Mouse (Mus musculus) limb, embryonic 13.5 days (tissue): ENCODE measurements around the gene Fanci. TPM values are rescaled to one million over a fixed set of nuclear protein-coding genes. Genes with fewer than 3 reads are reported as not detected.

ENCODE experiments used
- ATAC-seq: fragments of 200-750 bp; cut with Nextera tagmentation; 2 replicates; pipeline ENCODE4 v1.8.0; 2017; ENCODE audit warnings: low read depth, moderate number of reproducible peaks, moderate TSS enrichment; ENCODE audit not compliant: low FRiP score
- H3K27ac ChIP-seq: fragments of 300-500 bp; sonication (generic); 2 replicates; pipeline ENCODE4 v1.5.1; 2015; ENCODE audit warnings: inconsistent platforms, mild to moderate bottlenecking, moderate library complexity
- H3K27me3 ChIP-seq: fragments of 300-500 bp; sonication (generic); 2 replicates; pipeline ENCODE4 v1.6.1; 2015; ENCODE audit warnings: mild to moderate bottlenecking, inconsistent platforms
- H3K36me3 ChIP-seq: fragments of 300-500 bp; sonication (generic); 2 replicates; pipeline ENCODE4 v1.6.1; 2015; ENCODE audit warnings: inconsistent platforms, mild to moderate bottlenecking, moderate library complexity
- H3K4me1 ChIP-seq: fragments of 300-500 bp; sonication (generic); 2 replicates; pipeline ENCODE4 v1.6.1; 2015; ENCODE audit warnings: inconsistent platforms
- H3K4me2 ChIP-seq: fragments of 300-500 bp; sonication (generic); replicated peaks from 2 replicates; pipeline ENCODE4 v1.6.1; 2015; ENCODE audit warnings: inconsistent platforms, mild to moderate bottlenecking, moderate library complexity
- H3K4me3 ChIP-seq: fragments of 300-500 bp; sonication (generic); 2 replicates; pipeline ENCODE4 v1.5.1; 2015; ENCODE audit warnings: moderate library complexity, mild to moderate bottlenecking, inconsistent platforms
- H3K9ac ChIP-seq: fragments of 300-500 bp; sonication (generic); 2 replicates; pipeline ENCODE4 v1.6.1; 2015; ENCODE audit warnings: mild to moderate bottlenecking, inconsistent platforms
- H3K9me3 ChIP-seq: fragments of 300-500 bp; sonication (generic); 2 replicates; pipeline ENCODE4 v1.6.1; 2016; ENCODE audit warnings: inconsistent platforms
- WGBS: fragments of 180-500 bp; shearing (Covaris S2); methylation state at CpG from one replicate; pipeline ENCODE4 v1.1.7; 2015; 5-methylcytosine and 5-hydroxymethylcytosine counted together
- polyA plus RNA-seq: library from polyadenylated mRNA; unstranded; fragments of >200 nt; fragmentation: Nextera tagmentation; extraction: Ambion mirVana; gene quantifications from 2 replicates; pipeline ENCODE4 v1.2.1, GENCODE M21; 2015

The Fanci gene
- polyA plus RNA-seq, 1 experiment from 2014 or later = 10.0 TPM

DNA sequence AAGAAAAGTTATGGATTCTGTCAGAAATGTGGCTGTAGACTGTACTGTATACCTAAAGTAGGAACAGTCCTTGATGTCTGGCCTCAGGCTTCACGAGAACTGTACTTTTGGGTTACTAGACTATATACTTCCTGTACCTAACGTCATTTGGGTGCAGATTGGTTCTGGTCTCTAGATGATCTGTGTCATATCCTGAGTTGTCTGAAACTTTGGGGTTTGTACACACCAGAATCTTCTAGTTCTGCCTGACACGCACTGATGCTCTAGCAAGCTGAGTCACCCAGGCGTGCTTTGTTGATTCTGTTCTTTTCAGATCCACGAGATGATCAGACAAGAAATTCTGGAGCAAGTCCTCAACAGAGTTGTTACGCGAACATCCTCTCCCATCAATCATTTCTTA, 28.2 kb downstream of the Fanci start:
- H3K4me3 ChIP-seq = no peak overlapping the region
- H3K36me3 ChIP-seq = peaks cover 3% of the 10 kb centered on the region
- no peak overlapping the region for H3K9ac ChIP-seq
- WGBS = 90% methylated on average over 7 of the region's 7 CpGs
- peaks cover 7% of the 10 kb centered on the region for H3K4me1 ChIP-seq
- H3K27ac ChIP-seq = no peak overlapping the region
- no peak overlapping the region for H3K4me2 ChIP-seq
- ATAC-seq = no peak
- H3K27me3 ChIP-seq = no peaks in the 10 kb centered on the region
- no peaks in the 10 kb centered on the region for H3K9me3 ChIP-seq

DNA sequence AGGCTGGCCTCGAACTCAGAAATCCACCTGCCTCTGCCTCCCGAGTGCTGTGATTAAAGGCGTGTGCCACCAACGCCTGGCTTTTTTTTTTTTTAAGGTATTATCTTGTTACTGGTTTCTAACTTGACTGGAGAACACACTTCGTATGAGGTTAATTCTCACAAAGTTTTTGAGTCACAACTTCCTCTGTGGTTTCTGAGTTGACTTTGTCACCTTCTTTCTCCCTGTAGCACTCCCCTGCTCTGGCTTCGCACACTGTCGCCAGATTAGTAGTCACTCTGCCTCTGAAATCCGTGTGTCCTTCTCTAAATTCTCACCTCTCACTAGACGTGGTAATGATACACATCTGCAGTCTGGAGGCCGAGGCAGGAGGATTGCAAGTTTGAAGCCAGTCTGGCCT, 31.1 kb downstream of the Fanci start:
- Histone ChIP-seq H3K4me1 (no peaks in the 10 kb centered on the region), H3K27ac (no peak overlapping the region), H3K9ac (no peak overlapping the region), H3K36me3 (peaks cover 3% of the 10 kb centered on the region), H3K4me2 (no peak overlapping the region), H3K27me3 (no peaks in the 10 kb centered on the region), H3K4me3 (no peak overlapping the region), H3K9me3 (no peaks in the 10 kb centered on the region)
- ATAC-seq = no peak
- WGBS = 92% methylated on average over 10 of the region's 10 CpGs

DNA sequence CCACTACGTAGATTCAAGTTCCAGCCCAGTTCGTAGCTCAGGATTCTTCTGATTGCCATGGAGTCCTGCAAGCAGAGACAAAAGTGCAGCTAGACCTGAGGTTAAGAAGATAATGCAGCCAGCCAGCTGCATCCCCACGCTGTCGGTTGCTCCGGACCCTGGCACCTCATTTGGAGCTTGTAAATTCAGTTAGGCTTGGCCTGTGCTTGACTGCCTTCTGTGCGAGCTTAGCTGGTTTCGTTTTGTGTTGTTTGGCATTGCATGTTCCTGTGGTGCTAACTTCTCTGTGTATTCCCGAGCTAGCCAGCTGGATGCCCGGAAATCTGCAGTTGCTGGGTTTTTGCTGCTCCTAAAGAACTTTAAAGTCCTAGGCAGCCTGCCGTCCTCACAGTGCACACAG, 34.1 kb downstream of the Fanci start:
- ATAC-seq = no peak
- Histone ChIP-seq H3K4me3 (no peak overlapping the region), H3K27ac (no peak overlapping the region), H3K9ac (peak overlapping the region; percentile 1; the same call in 1 of the 2 replicates), H3K9me3 (no peaks in the 10 kb centered on the region), H3K4me1 (no peaks in the 10 kb centered on the region), H3K27me3 (no peaks in the 10 kb centered on the region), H3K4me2 (no peak overlapping the region), H3K36me3 (peaks cover 3% of the 10 kb centered on the region)
- WGBS = 62% methylated on average over 10 of the region's 10 CpGs

DNA sequence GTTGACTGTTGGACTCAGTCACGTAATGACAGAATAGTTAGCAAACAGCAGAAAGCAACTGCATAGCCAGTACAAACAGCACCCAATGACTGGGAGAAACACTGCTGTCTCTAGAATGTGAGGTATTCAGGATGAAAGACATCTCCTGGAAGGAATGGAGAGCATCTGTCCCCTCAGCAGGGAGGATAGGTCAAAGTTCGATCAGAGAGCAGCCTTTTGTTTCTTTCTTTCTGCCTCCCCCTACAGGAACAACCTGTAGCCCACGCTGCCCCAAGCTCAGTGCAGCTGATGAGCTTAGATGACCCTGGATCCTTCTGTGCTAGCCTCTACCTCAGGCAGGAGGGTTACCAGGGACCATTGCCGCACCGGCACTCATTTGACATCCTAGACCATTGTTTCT, 36.5 kb downstream of the Fanci start:
- H3K9me3 ChIP-seq = no peaks in the 10 kb centered on the region
- 69% methylated on average over 5 of the region's 5 CpGs for WGBS
- H3K4me3 ChIP-seq = no peak overlapping the region
- peaks cover 4% of the 10 kb centered on the region for H3K36me3 ChIP-seq
- H3K27me3 ChIP-seq = no peaks in the 10 kb centered on the region
- no peak overlapping the region for H3K27ac ChIP-seq
- H3K4me1 ChIP-seq = no peaks in the 10 kb centered on the region
- no peak for ATAC-seq
- no peak overlapping the region for H3K4me2 ChIP-seq
- no peak overlapping the region for H3K9ac ChIP-seq

DNA sequence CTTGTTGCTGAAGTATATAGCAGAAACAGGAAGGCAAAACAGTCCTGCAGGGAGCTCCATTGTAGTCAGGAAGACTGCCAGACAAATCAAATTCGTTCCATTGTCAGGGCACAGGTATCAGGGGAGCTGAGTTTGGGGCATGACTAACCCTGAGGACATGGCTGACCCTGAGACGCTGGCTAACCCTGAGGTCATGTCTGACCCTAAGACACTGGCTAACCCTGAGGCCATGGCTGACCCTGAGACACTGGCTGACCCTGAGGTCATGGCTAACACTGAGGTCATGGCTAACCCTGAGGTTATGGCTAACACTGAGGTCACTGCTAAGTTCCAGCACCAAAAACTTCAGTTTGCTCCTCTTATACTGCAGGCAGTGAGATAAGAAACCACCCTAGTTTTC, 48.3 kb downstream of the Fanci start:
- no peak for ATAC-seq
- Histone ChIP-seq H3K36me3 (peaks cover 22% of the 10 kb centered on the region), H3K9ac (no peak overlapping the region), H3K4me3 (no peak overlapping the region), H3K4me1 (no peaks in the 10 kb centered on the region), H3K27ac (no peak overlapping the region), H3K9me3 (0 out of 2 replicates have a peak, but pooled peaks cover 3% of the 10 kb centered on the region), H3K27me3 (no peaks in the 10 kb centered on the region), H3K4me2 (no peak overlapping the region)
- WGBS = 72% methylated on average over 2 of the region's 2 CpGs

DNA sequence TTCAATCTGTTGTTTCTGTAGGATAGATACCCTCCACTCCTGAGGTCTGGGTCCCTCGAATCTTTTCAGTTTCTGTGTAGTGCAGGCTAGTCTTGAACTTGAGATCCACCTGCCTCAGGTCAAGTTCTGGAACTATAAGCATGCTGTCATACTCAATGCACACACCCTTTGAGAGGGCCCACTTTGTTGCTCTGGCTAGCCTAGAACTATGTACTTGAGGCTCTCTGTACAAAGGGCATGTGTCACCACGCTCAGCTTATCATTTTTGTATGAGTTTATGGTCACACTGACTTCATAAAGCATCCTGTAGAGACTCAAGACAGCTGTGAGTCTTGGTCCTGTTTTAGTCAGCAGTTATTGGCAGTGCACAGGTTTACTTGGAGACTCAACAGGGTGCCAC, 55.3 kb downstream of the Fanci start:
- no peak overlapping the region for H3K27ac ChIP-seq
- no peaks in the 10 kb centered on the region for H3K4me1 ChIP-seq
- H3K9me3 ChIP-seq = 0 out of 2 replicates have a peak, but pooled peaks cover 2% of the 10 kb centered on the region
- H3K9ac ChIP-seq = no peak overlapping the region
- no peak overlapping the region for H3K4me2 ChIP-seq
- no peaks in the 10 kb centered on the region for H3K27me3 ChIP-seq
- no peak overlapping the region for H3K4me3 ChIP-seq
- 91% methylated on average over 2 of the region's 2 CpGs for WGBS
- peaks cover 87% of the 10 kb centered on the region for H3K36me3 ChIP-seq
- no peak for ATAC-seq

DNA sequence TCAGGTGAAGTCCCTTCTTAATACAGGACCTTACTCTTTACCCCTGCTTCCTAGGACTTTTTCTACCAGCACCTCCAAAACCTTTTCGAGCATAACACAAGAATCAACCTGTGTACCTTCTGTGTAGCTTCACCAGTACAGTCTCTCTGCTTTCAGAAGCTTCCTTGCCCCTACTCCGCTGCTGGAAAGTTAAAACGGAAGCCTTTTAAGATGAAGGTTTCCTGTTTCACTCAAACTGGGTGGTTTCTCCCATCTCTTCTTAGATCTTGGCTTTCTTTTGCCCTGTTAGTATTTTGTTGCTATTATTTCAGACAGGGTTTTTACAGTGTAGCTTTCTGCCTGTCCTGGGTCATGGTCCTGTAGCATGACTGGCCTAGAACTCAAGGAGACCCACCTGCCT, 55.8 kb downstream of the Fanci start:
- peaks cover 89% of the 10 kb centered on the region for H3K36me3 ChIP-seq
- H3K4me3 ChIP-seq = no peak overlapping the region
- no peaks in the 10 kb centered on the region for H3K4me1 ChIP-seq
- no peaks in the 10 kb centered on the region for H3K9me3 ChIP-seq
- no peaks in the 10 kb centered on the region for H3K27me3 ChIP-seq
- no peak overlapping the region for H3K9ac ChIP-seq
- WGBS = 90% methylated on average over 3 of the region's 3 CpGs
- H3K4me2 ChIP-seq = no peak overlapping the region
- no peak overlapping the region for H3K27ac ChIP-seq
- ATAC-seq = no peak

DNA sequence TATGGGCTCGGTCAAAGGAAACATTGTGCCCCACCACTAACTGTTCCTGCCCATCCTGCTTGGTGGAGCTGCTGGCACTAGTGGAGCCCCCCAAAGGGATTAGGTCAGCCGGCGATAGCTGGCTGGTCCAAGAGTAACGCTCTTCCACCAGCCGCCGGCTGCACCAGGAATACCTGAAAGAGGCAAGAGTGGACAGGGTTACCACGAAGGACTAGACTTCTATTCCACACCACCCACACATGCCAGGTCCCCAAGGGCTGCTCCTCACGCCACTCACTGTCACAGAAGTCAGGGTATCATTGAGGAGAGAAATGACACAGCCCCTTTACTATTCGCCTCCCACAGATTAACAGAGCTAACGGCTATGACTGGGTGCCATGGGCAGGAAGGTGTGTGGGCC, 70.0 kb downstream of the Fanci start:
- Histone ChIP-seq H3K27ac (no peak overlapping the region), H3K27me3 (no peaks in the 10 kb centered on the region), H3K4me2 (no peak overlapping the region), H3K4me1 (peaks cover 18% of the 10 kb centered on the region), H3K4me3 (no peak overlapping the region), H3K36me3 (peaks cover 65% of the 10 kb centered on the region), H3K9ac (no peak overlapping the region), H3K9me3 (no peaks in the 10 kb centered on the region)
- no peak for ATAC-seq
- WGBS = 90% methylated on average over 10 of the region's 10 CpGs

DNA sequence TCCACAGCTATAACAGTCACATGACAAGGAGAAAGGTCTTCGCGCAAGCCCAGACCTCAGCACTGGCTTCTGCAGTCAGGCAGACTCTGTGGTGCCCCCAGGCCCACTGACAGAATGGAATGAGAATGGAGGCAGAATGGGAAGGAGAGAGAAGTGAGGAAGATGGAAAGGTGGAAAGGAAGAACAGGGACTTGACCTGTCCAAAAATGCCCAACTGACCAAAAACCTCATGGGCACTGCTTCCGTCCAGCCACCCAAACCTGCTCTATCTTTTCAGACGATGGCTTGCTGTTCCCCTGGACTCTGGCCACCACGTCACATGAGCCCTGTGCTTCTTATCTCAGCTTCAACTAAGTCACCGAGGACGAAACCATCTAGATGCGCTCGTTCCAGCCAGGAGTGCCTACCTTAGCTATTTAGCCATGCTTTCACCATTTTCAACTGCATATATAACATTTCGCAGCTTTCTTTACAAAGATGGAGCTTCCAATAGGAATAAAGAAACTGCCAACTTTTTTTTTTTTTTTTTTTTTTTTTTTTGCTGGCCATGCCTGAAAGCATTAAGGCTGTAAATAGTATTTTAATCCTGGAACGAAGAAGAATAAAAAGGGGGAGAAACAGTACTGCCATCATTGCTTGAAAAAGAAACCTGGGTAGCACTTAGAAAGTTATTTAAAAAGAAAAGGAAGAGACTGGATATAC, 71.8 kb downstream of the Fanci start:
- Histone ChIP-seq H3K27ac (no peak overlapping the region), H3K9ac (no peak overlapping the region; the same call in 1 of the 2 replicates), H3K4me2 (no peak overlapping the region; the same call in 1 of the 2 replicates), H3K9me3 (no peaks in the 10 kb centered on the region), H3K4me3 (0 out of 2 replicates have a peak overlapping the region, but pooled peaks have one; percentile 89), H3K27me3 (no peaks in the 10 kb centered on the region; the same call in 1 of the 2 replicates), H3K36me3 (peaks cover 47% of the 10 kb centered on the region), H3K4me1 (peaks cover 31% of the 10 kb centered on the region)
- WGBS = 89% methylated on average over 11 of the region's 11 CpGs
- no peak for ATAC-seq

DNA sequence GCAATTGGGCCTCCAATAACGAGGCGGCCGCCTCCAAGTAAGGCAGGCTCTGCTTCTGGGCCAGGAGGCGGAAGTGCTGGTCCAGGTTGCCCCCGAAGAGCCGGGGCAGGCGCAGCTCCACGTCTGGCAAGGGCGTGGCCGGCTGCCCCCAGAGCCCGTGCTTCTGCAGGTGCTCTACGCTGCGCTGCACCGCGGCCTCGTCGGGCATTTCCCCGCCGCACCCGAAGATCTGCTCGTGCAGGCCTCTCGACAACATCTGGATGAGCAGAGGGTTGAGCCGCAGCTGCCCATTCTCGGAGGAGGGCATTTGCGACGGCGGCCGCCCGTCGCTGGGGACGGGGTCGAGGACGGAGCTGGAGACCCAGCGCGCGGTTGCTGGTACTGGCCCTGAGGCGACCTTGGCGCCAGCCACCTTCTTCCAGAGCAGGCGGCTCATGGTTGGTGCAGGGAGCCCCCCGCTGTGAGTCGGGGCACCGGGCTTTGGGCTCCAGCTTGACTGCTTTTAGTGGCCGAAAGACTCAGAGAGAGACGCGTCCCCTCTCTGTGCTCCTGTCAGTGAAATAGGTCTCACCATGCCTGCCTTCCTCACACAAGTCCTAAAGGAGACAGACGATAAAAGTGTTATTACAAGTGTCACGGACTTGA, 73.2 kb downstream of the Fanci start:
- Histone ChIP-seq H3K4me2 (peak overlapping the region; percentile 97), H3K27ac (no peak overlapping the region), H3K36me3 (peaks cover 33% of the 10 kb centered on the region), H3K4me3 (peak overlapping the region; percentile 89), H3K4me1 (peaks cover 31% of the 10 kb centered on the region), H3K9me3 (no peaks in the 10 kb centered on the region), H3K27me3 (peaks cover 4% of the 10 kb centered on the region; the same call in 1 of the 2 replicates), H3K9ac (peak overlapping the region; percentile 88)
- 4% methylated on average over 47 of the region's 47 CpGs for WGBS
- ATAC-seq = no peak

DNA sequence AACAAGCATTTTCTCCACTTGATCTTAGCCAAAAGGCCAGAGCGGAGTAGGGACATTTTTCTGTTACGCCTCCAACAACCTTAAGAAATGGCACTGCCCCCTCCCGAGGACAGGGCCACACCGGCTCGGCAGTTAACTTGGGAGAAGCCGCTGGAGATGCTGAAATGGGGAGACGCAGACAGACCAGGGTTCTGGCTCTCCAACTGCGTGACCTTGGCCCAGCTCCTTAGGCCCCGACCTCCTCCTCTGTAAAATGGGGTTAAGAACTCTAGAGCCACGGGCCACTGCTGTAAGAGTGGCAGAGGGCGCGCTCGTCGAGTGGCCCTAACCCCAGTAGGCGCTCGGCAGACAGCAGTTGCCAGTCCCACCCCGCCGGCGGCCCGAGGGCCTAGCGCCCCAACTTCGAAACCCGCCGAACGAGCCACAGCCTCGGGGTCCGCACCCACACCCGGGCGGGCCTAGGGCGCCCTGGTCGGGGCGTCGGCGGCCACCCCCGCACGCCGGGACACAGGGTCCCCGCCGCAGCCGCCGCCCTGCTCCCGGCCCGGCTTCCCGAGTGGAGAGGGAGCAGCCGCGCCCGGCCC, 73.8 kb downstream of the Fanci start:
- peak overlapping the region; percentile 89 for H3K4me3 ChIP-seq
- under 1% methylated on average over 40 of the region's 47 CpGs for WGBS

More for the DNA sequence above, 73.8 kb downstream of the Fanci start:
- H3K4me1 ChIP-seq = peaks cover 31% of the 10 kb centered on the region
- no peak; the same call in 1 of the 2 replicates for ATAC-seq
- peak overlapping the region; percentile 80 for H3K27ac ChIP-seq
- no peaks in the 10 kb centered on the region for H3K9me3 ChIP-seq
- H3K9ac ChIP-seq = peak overlapping the region; percentile 88
- peaks cover 26% of the 10 kb centered on the region for H3K36me3 ChIP-seq
- H3K27me3 ChIP-seq = peaks cover 4% of the 10 kb centered on the region; the same call in 1 of the 2 replicates
- H3K4me2 ChIP-seq = peak overlapping the region; percentile 97
